Mouse (Mus musculus): ENCODE measurements around the gene Kcnip1. TPM values are rescaled to one million over a fixed set of nuclear protein-coding genes. Genes with fewer than 3 reads are reported as not detected.
A peak's percentile ranks its signal among the peaks of the same experiment; 100 is the strongest.

Kcnip1 gene
- polyA plus RNA-seq, 1 experiment from 2014 or later, result 1.1 TPM

- Histone ChIP-seq H3K27me3 (ENCODE audit: insufficient read depth, low read length) (no peaks in the 10 kb centered on the region), H3K9ac (replicated peaks; ENCODE audit: low read length) (no peak overlapping the region), H3K4me3 (ENCODE audit: low read length) (no peak overlapping the region), H3K36me3 (ENCODE audit: insufficient read depth, low read length) (no peaks in the 10 kb centered on the region), H3K4me2 (replicated peaks; ENCODE audit: low read depth, low read length) (no peak overlapping the region), H3K27ac (ENCODE audit: low read length) (no peak overlapping the region), H3K9me3 (ENCODE audit: low read length) (no peaks in the 10 kb centered on the region), H3K4me1 (ENCODE audit: insufficient read depth, low read length) (no peaks in the 10 kb centered on the region)
- 74% methylated on average over 2 of the region's 2 CpGs for WGBS
- no peak for ATAC-seq (ENCODE audit: low FRiP score, low TSS enrichment)
Observed at GRCm38 (mm10) chr11:33829774-33830173, 163.2 kb downstream of the Kcnip1 start.

GRCm38 (mm10) chr11:33827829-33828206, 165.1 kb downstream of the Kcnip1 start:
- Histone ChIP-seq H3K9ac (replicated peaks; ENCODE audit: low read length) (no peak overlapping the region), H3K4me2 (replicated peaks; ENCODE audit: low read depth, low read length) (no peak overlapping the region), H3K27me3 (ENCODE audit: insufficient read depth, low read length) (no peaks in the 10 kb centered on the region), H3K4me1 (ENCODE audit: insufficient read depth, low read length) (no peaks in the 10 kb centered on the region), H3K9me3 (ENCODE audit: low read length) (no peaks in the 10 kb centered on the region), H3K36me3 (ENCODE audit: insufficient read depth, low read length) (no peaks in the 10 kb centered on the region), H3K27ac (ENCODE audit: low read length) (no peak overlapping the region), H3K4me3 (ENCODE audit: low read length) (no peak overlapping the region)
- ATAC-seq (ENCODE audit: low FRiP score, low TSS enrichment), result no peak
- 75% methylated on average over 6 of the region's 6 CpGs for WGBS

- H3K9ac ChIP-seq (replicated peaks; ENCODE audit: low read length), result no peak overlapping the region
- H3K9me3 ChIP-seq (ENCODE audit: low read length), result no peaks in the 10 kb centered on the region
- H3K4me2 ChIP-seq (replicated peaks; ENCODE audit: low read depth, low read length), result no peak overlapping the region
- no peak overlapping the region for H3K4me3 ChIP-seq (ENCODE audit: low read length)
- no peaks in the 10 kb centered on the region for H3K27me3 ChIP-seq (ENCODE audit: insufficient read depth, low read length)
- H3K4me1 ChIP-seq (ENCODE audit: insufficient read depth, low read length), result no peaks in the 10 kb centered on the region
- 0 out of 2 replicates have a peak, but pooled peaks have one; percentile 43 for ATAC-seq (ENCODE audit: low FRiP score, low TSS enrichment)
- no peaks in the 10 kb centered on the region for H3K36me3 ChIP-seq (ENCODE audit: insufficient read depth, low read length)
- no peak overlapping the region for H3K27ac ChIP-seq (ENCODE audit: low read length)
- 61% methylated on average over 12 of the region's 12 CpGs for WGBS
Observed at GRCm38 (mm10) chr11:33827085-33827828, 165.7 kb downstream of the Kcnip1 start.

GRCm38 (mm10) chr11:33824739-33825138, 168.2 kb downstream of the Kcnip1 start:
- H3K9ac ChIP-seq (replicated peaks; ENCODE audit: low read length), result no peak overlapping the region
- H3K4me3 ChIP-seq (ENCODE audit: low read length), result no peak overlapping the region
- no peak overlapping the region for H3K27ac ChIP-seq (ENCODE audit: low read length)
- no peaks in the 10 kb centered on the region for H3K4me1 ChIP-seq (ENCODE audit: insufficient read depth, low read length)
- H3K36me3 ChIP-seq (ENCODE audit: insufficient read depth, low read length), result no peaks in the 10 kb centered on the region
- H3K9me3 ChIP-seq (ENCODE audit: low read length), result no peaks in the 10 kb centered on the region
- no peak for ATAC-seq (ENCODE audit: low FRiP score, low TSS enrichment)
- H3K4me2 ChIP-seq (replicated peaks; ENCODE audit: low read depth, low read length), result no peak overlapping the region
- 30% methylated on average over 6 of the region's 6 CpGs for WGBS
- no peaks in the 10 kb centered on the region for H3K27me3 ChIP-seq (ENCODE audit: insufficient read depth, low read length)

- H3K27me3 ChIP-seq (ENCODE audit: insufficient read depth, low read length), result no peaks in the 10 kb centered on the region
- no peaks in the 10 kb centered on the region for H3K4me1 ChIP-seq (ENCODE audit: insufficient read depth, low read length)
- no peak overlapping the region for H3K27ac ChIP-seq (ENCODE audit: low read length)
- no peak overlapping the region for H3K4me3 ChIP-seq (ENCODE audit: low read length)
- no peak overlapping the region for H3K4me2 ChIP-seq (replicated peaks; ENCODE audit: low read depth, low read length)
- WGBS, result 83% methylated on average over 5 of the region's 5 CpGs
- no peak for ATAC-seq (ENCODE audit: low FRiP score, low TSS enrichment)
- no peaks in the 10 kb centered on the region for H3K36me3 ChIP-seq (ENCODE audit: insufficient read depth, low read length)
- H3K9me3 ChIP-seq (ENCODE audit: low read length), result no peaks in the 10 kb centered on the region
- no peak overlapping the region for H3K9ac ChIP-seq (replicated peaks; ENCODE audit: low read length)
Observed at GRCm38 (mm10) chr11:33821331-33821730, 171.6 kb downstream of the Kcnip1 start.

- no peak overlapping the region for H3K4me3 ChIP-seq (ENCODE audit: low read length)
- no peaks in the 10 kb centered on the region for H3K9me3 ChIP-seq (ENCODE audit: low read length)
- H3K4me2 ChIP-seq (replicated peaks; ENCODE audit: low read depth, low read length), result no peak overlapping the region
- no peak for ATAC-seq (ENCODE audit: low FRiP score, low TSS enrichment)
- WGBS, result 84% methylated on average over 7 of the region's 7 CpGs
- H3K36me3 ChIP-seq (ENCODE audit: insufficient read depth, low read length), result no peaks in the 10 kb centered on the region
- no peak overlapping the region for H3K27ac ChIP-seq (ENCODE audit: low read length)
- H3K4me1 ChIP-seq (ENCODE audit: insufficient read depth, low read length), result no peaks in the 10 kb centered on the region
- H3K27me3 ChIP-seq (ENCODE audit: insufficient read depth, low read length), result no peaks in the 10 kb centered on the region
- no peak overlapping the region for H3K9ac ChIP-seq (replicated peaks; ENCODE audit: low read length)
Observed at GRCm38 (mm10) chr11:33820876-33821275, 172.1 kb downstream of the Kcnip1 start.

- H3K27ac ChIP-seq (ENCODE audit: low read length), result no peak overlapping the region
- H3K27me3 ChIP-seq (ENCODE audit: insufficient read depth, low read length), result no peaks in the 10 kb centered on the region
- no peak overlapping the region for H3K4me2 ChIP-seq (replicated peaks; ENCODE audit: low read depth, low read length)
- no peak overlapping the region for H3K9ac ChIP-seq (replicated peaks; ENCODE audit: low read length)
- no peaks in the 10 kb centered on the region for H3K4me1 ChIP-seq (ENCODE audit: insufficient read depth, low read length)
- no peaks in the 10 kb centered on the region for H3K9me3 ChIP-seq (ENCODE audit: low read length)
- peak; percentile 85 for ATAC-seq (ENCODE audit: low FRiP score, low TSS enrichment)
- H3K36me3 ChIP-seq (ENCODE audit: insufficient read depth, low read length), result no peaks in the 10 kb centered on the region
- no peak overlapping the region for H3K4me3 ChIP-seq (ENCODE audit: low read length)
- 23% methylated on average over 5 of the region's 5 CpGs for WGBS
Observed at GRCm38 (mm10) chr11:33818861-33819503, 174.0 kb downstream of the Kcnip1 start.

- WGBS, result 42% methylated on average over 3 of the region's 3 CpGs
- H3K4me3 ChIP-seq (ENCODE audit: low read length), result no peak overlapping the region
- no peak overlapping the region for H3K4me2 ChIP-seq (replicated peaks; ENCODE audit: low read depth, low read length)
- H3K4me1 ChIP-seq (ENCODE audit: insufficient read depth, low read length), result no peaks in the 10 kb centered on the region
- no peak for ATAC-seq (ENCODE audit: low FRiP score, low TSS enrichment)
- no peaks in the 10 kb centered on the region for H3K27me3 ChIP-seq (ENCODE audit: insufficient read depth, low read length)
- H3K9me3 ChIP-seq (ENCODE audit: low read length), result no peaks in the 10 kb centered on the region
- no peak overlapping the region for H3K9ac ChIP-seq (replicated peaks; ENCODE audit: low read length)
- no peaks in the 10 kb centered on the region for H3K36me3 ChIP-seq (ENCODE audit: insufficient read depth, low read length)
- H3K27ac ChIP-seq (ENCODE audit: low read length), result no peak overlapping the region
Observed at GRCm38 (mm10) chr11:33816020-33816419, 176.9 kb downstream of the Kcnip1 start.

GRCm38 (mm10) chr11:33810105-33810504, 182.8 kb downstream of the Kcnip1 start:
- H3K27ac ChIP-seq (ENCODE audit: low read length), result no peak overlapping the region
- no peaks in the 10 kb centered on the region for H3K27me3 ChIP-seq (ENCODE audit: insufficient read depth, low read length)
- 59% methylated on average over 7 of the region's 7 CpGs for WGBS
- no peak overlapping the region for H3K4me2 ChIP-seq (replicated peaks; ENCODE audit: low read depth, low read length)
- H3K4me1 ChIP-seq (ENCODE audit: insufficient read depth, low read length), result no peaks in the 10 kb centered on the region
- no peaks in the 10 kb centered on the region for H3K9me3 ChIP-seq (ENCODE audit: low read length)
- no peaks in the 10 kb centered on the region for H3K36me3 ChIP-seq (ENCODE audit: insufficient read depth, low read length)
- H3K9ac ChIP-seq (replicated peaks; ENCODE audit: low read length), result no peak overlapping the region
- ATAC-seq (ENCODE audit: low FRiP score, low TSS enrichment), result no peak
- H3K4me3 ChIP-seq (ENCODE audit: low read length), result no peak overlapping the region

GRCm38 (mm10) chr11:33803093-33803492, 189.9 kb downstream of the Kcnip1 start:
- Histone ChIP-seq H3K36me3 (ENCODE audit: insufficient read depth, low read length) (no peaks in the 10 kb centered on the region), H3K27me3 (ENCODE audit: insufficient read depth, low read length) (no peaks in the 10 kb centered on the region), H3K27ac (ENCODE audit: low read length) (no peak overlapping the region), H3K4me2 (replicated peaks; ENCODE audit: low read depth, low read length) (no peak overlapping the region), H3K4me1 (ENCODE audit: insufficient read depth, low read length) (0 out of 2 replicates have a peak, but pooled peaks cover 4% of the 10 kb centered on the region), H3K9me3 (ENCODE audit: low read length) (no peaks in the 10 kb centered on the region), H3K9ac (replicated peaks; ENCODE audit: low read length) (no peak overlapping the region), H3K4me3 (ENCODE audit: low read length) (no peak overlapping the region)
- no peak for ATAC-seq (ENCODE audit: low FRiP score, low TSS enrichment)
- WGBS, result 91% methylated on average over 2 of the region's 2 CpGs

Data from kidney, embryonic 16.5 days (tissue).